In genomic region chr7:16012576-16013263, GRCm38 (mm10) we compare ENCODE assay signal across 10 mouse cellular contexts. TPM values are rescaled to one million over a fixed set of nuclear protein-coding genes. Genes with fewer than 3 reads are reported as not detected.
DNase-seq lines count a peak whose midpoint lies in the region; ATAC-seq and TF ChIP-seq lines count a peak whose summit lies in the region.
"Had no signal": no experiment of that assay in that cellular context is flagged by ENCODE, and none has a peak within 500 bp of the region (broad histone marks: within the 10 kb centered on the region; RNA-seq: fewer than 3 reads in every experiment).

No protein-coding gene starts in this region.

- no peak overlapping the region for H3K9ac ChIP-seq in liver, adult 2 months (ENCODE audit: low read depth, low read length)
- no peak overlapping the region for H3K9ac ChIP-seq in liver, embryonic 12.5 days
- H3K9ac ChIP-seq in liver, postnatal 0 days (replicated peaks): no peak overlapping the region
- H3K9ac ChIP-seq: limb, embryonic 13.5 days had no signal

- peaks cover 47% of the 10 kb centered on the region; the same call in 1 of the 2 replicates for H3K79me2 ChIP-seq in liver, adult 2 months (ENCODE audit: control insufficient read depth, insufficient read depth, low read length)

- peak; percentile 83 for TF ChIP-seq CTCF in liver, adult 2 months (IDR thresholded peaks at IDR 0.05; ENCODE audit: low read depth, low read length)
- peak; percentile 74 for TF ChIP-seq CTCF in liver, postnatal 0 days (IDR thresholded peaks at IDR 0.05; ENCODE audit: low read depth)

- H3K4me1 ChIP-seq in liver, adult 2 months (ENCODE audit: control insufficient read depth, insufficient read depth, low read length): peaks cover 30% of the 10 kb centered on the region
- peaks cover 58% of the 10 kb centered on the region for H3K4me1 ChIP-seq in liver, embryonic 12.5 days
- peaks cover 55% of the 10 kb centered on the region for H3K4me1 ChIP-seq in liver, postnatal 0 days (ENCODE audit: insufficient read depth)

- H3K36me3 ChIP-seq in liver, adult 2 months (ENCODE audit: control insufficient read depth, insufficient read depth, low read length): no peaks in the 10 kb centered on the region
- peaks cover 6% of the 10 kb centered on the region for H3K36me3 ChIP-seq in liver, embryonic 12.5 days
- H3K36me3 ChIP-seq in liver, postnatal 0 days (replicated peaks; ENCODE audit: insufficient read depth, low read length): no peaks in the 10 kb centered on the region

- no peak overlapping the region for H3K4me3 ChIP-seq in liver, adult 2 months (ENCODE audit: insufficient read depth, low read depth, low read length)
- H3K4me3 ChIP-seq in liver, embryonic 12.5 days: no peak overlapping the region
- no peak overlapping the region for H3K4me3 ChIP-seq in liver, postnatal 0 days (ENCODE audit: low read depth, low read length)
- H3K4me3 ChIP-seq: limb, embryonic 13.5 days had no signal

- no peaks in the 10 kb centered on the region for H3K9me3 ChIP-seq in liver, embryonic 12.5 days (replicated peaks)
- no peaks in the 10 kb centered on the region for H3K9me3 ChIP-seq in liver, postnatal 0 days (ENCODE audit: low read length)
- H3K9me3 ChIP-seq: limb, embryonic 13.5 days had no signal

- 69% methylated on average over 11 of the region's 11 CpGs for WGBS in liver, adult 2 months
- 64% methylated on average over 11 of the region's 11 CpGs for WGBS in liver, embryonic 12.5 days (ENCODE audit: insufficient replicate concordance)
- WGBS in liver, postnatal 0 days (ENCODE audit: insufficient replicate concordance): 75% methylated on average over 11 of the region's 11 CpGs

- no peak for TF ChIP-seq EP300 in liver, postnatal 0 days (IDR thresholded peaks at IDR 0.05; ENCODE audit: low read depth)

- no peak overlapping the region for H3K27ac ChIP-seq in liver, adult 2 months (replicated peaks; ENCODE audit: insufficient read depth, low read depth, low read length)
- no peak overlapping the region for H3K27ac ChIP-seq in liver, embryonic 12.5 days
- H3K27ac ChIP-seq in liver, postnatal 0 days (ENCODE audit: low read depth): no peak overlapping the region
- H3K27ac ChIP-seq: limb, embryonic 13.5 days had no signal

- TF ChIP-seq POLR2A in liver, adult 2 months (IDR thresholded peaks at IDR 0.05; ENCODE audit: extremely low read depth, insufficient read depth, low read length): no peak

- H3K27me3 ChIP-seq in liver, adult 2 months (ENCODE audit: control insufficient read depth, insufficient read depth, low read length): no peaks in the 10 kb centered on the region
- no peaks in the 10 kb centered on the region for H3K27me3 ChIP-seq in liver, embryonic 12.5 days (replicated peaks)
- H3K27me3 ChIP-seq in liver, postnatal 0 days (ENCODE audit: insufficient read depth, low read length): no peaks in the 10 kb centered on the region
- H3K27me3 ChIP-seq: limb, embryonic 13.5 days had no signal

- peak; percentile 54 for DNase-seq in liver, adult 2 months (ENCODE audit: extremely low read depth, low read depth, low spot score)
- DNase-seq in T-cell, adult 2 months (ENCODE audit: low spot score): peak; percentile 39
- peak; percentile 4 for DNase-seq in forelimb bud, embryonic 11.5 days (ENCODE audit: low read depth, low spot score)
- DNase-seq in liver, postnatal 0 days: peak; percentile 62
- DNase-seq in thymus, postnatal 25 days: peak; percentile 49
- DNase-seq in layer of hippocampus, postnatal 25 days (ENCODE audit: extremely low spot score in 1 of 2, low spot score in 1 of 2): no peak
- no peak for DNase-seq in frontal cortex, postnatal 36 days (ENCODE audit: low spot score in 2 of 2)

- ATAC-seq in liver, embryonic 12.5 days: no peak
- peak; percentile 62 for ATAC-seq in liver, postnatal 0 days

- H3K4me2 ChIP-seq in liver, embryonic 12.5 days: no peak overlapping the region
- no peak overlapping the region for H3K4me2 ChIP-seq in liver, postnatal 0 days (ENCODE audit: low read depth, low read length)
- H3K4me2 ChIP-seq: limb, embryonic 13.5 days had no signal

RNA-seq across cellular contexts. Expression of gene Bicra, which starts 35.0 kb away (rescaled TPM):
- total RNA-seq in liver, adult 2 months (2014; rRNA removed): 0.55 and 0.87 TPM in 2 replicates
- polyA plus RNA-seq in liver, adult 2 months (2012; rRNA removed): 3.6 and 4.6 TPM in 2 replicates
- 2.9 and 3.3 TPM in 2 replicates for polyA plus RNA-seq in liver, embryonic 12.5 days (2016; fragmentation: Nextera tagmentation; extraction: Ambion mirVana)
- 0.95 and 1.0 TPM in 2 replicates for polyA plus RNA-seq in liver, postnatal 0 days (2015; fragmentation: Nextera tagmentation; extraction: Ambion mirVana)
- 10 to 100 TPM; 15.9 to 23.2 TPM for total RNA-seq in layer of hippocampus, postnatal 25 days (2021)

RNA-seq across cellular contexts. Expression of gene Ehd2, which starts 45.4 kb away (rescaled TPM):
- 1.0 and 1.4 TPM in 2 replicates for total RNA-seq in liver, adult 2 months (2014; rRNA removed)
- 1.6 and 1.7 TPM in 2 replicates for polyA plus RNA-seq in liver, adult 2 months (2012; rRNA removed)
- polyA plus RNA-seq in liver, embryonic 12.5 days (2016; fragmentation: Nextera tagmentation; extraction: Ambion mirVana): 6.5 and 7.8 TPM in 2 replicates
- polyA plus RNA-seq in liver, postnatal 0 days (2015; fragmentation: Nextera tagmentation; extraction: Ambion mirVana): 1.9 and 2.7 TPM in 2 replicates
- total RNA-seq in layer of hippocampus, postnatal 25 days (2021): 1 to 10 TPM; 4.5 to 5.5 TPM

RNA-seq across cellular contexts. Expression of gene Zfp541, which starts 48.9 kb away (rescaled TPM):
- total RNA-seq in liver, adult 2 months (2014; rRNA removed): not detected in 2 replicates
- polyA plus RNA-seq in liver, adult 2 months (2012; rRNA removed): 0.02 TPM in 1 of 2 replicates, not detected in the other
- not detected in 2 replicates for polyA plus RNA-seq in liver, embryonic 12.5 days (2016; fragmentation: Nextera tagmentation; extraction: Ambion mirVana)
- polyA plus RNA-seq in liver, postnatal 0 days (2015; fragmentation: Nextera tagmentation; extraction: Ambion mirVana): not detected in 2 replicates
- under 1 TPM; 0.44 to 0.66 TPM for total RNA-seq in layer of hippocampus, postnatal 25 days (2021)
- polyA plus RNA-seq: embryonic facial prominence, embryonic 11.5 days had no signal

Comparison
In these comparisons a context has a peak if more than half of its experiments do, and no peak if none do; other contexts are left out.
1. DNase-seq: peak in liver, adult 2 months (single experiment), T-cell, adult 2 months (single experiment), forelimb bud, embryonic 11.5 days (single experiment), liver, postnatal 0 days (single experiment) and thymus, postnatal 25 days (single experiment); none in layer of hippocampus, postnatal 25 days (0 of 2) and frontal cortex, postnatal 36 days (0 of 2).